Mouse (Mus musculus) thymus, adult 2 months (tissue): ENCODE results near the gene Mmp7.

ENCODE experiments used
- CTCF ChIP-seq: fragments of 200-500 bp; IDR thresholded peaks from 2 replicates; pipeline ENCODE4 v1.5.1; 2012; ENCODE audit warnings: mild to moderate bottlenecking, control low read depth, low read length, moderate library complexity, borderline replicate concordance; ENCODE audit not compliant: control insufficient read depth, poor library complexity, insufficient read depth; ENCODE audit errors: extremely low read depth
- POLR2A ChIP-seq: fragments of 200-500 bp; IDR thresholded peaks from 2 replicates; pipeline ENCODE4 v1.6.1; 2012; ENCODE audit warnings: mild to moderate bottlenecking, low read length, control low read depth, moderate library complexity; ENCODE audit not compliant: control insufficient read depth, poor library complexity, insufficient read depth; ENCODE audit errors: extremely low read depth

DNA sequence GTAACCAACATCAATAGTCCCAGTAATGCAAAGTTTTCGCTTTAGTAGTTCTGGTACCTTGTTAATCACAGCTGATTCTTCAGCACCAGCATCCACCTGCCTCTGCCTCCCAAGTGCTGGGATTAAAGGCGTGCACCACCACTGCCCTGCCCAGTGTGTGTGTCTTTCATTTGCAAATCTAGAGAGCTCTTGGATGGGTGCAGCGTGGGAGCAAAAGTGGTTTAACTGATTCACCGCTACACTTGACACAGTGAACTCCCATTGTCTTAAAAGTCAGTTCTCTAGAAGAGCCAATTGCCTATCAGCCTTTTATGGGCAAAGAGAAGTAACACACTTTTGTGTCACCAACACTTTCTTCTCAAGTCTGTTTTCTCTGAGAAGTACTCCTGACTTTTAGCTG lies 19.3 kb downstream of the Mmp7 start:
- TF ChIP-seq CTCF (no peak), POLR2A (no peak)
